Mouse (Mus musculus) hindbrain, embryonic 12.5 days (tissue): ENCODE data around the gene Cdh12. TPM values are rescaled to one million over a fixed set of nuclear protein-coding genes. Genes with fewer than 3 reads are reported as not detected.

Experiments used
- ATAC-seq: fragments of 200-750 bp; cut with Nextera tagmentation; 2 replicates; pipeline ENCODE4 v1.8.0; 2017; ENCODE audit warnings: moderate TSS enrichment; ENCODE audit not compliant: low FRiP score
- H3K27ac ChIP-seq: fragments of 300-500 bp; sonication (generic); 2 replicates; pipeline ENCODE4 v1.5.1; 2016; ENCODE audit warnings: mild to moderate bottlenecking
- H3K27me3 ChIP-seq: fragments of 300-500 bp; sonication (generic); 2 replicates; pipeline ENCODE4 v1.6.1; 2016; ENCODE audit warnings: mild to moderate bottlenecking
- H3K36me3 ChIP-seq: fragments of 300-500 bp; sonication (generic); 2 replicates; pipeline ENCODE4 v1.6.1; 2016; ENCODE audit warnings: mild to moderate bottlenecking
- H3K4me1 ChIP-seq: fragments of 300-500 bp; sonication (generic); 2 replicates; pipeline ENCODE4 v1.6.1; 2016
- H3K4me2 ChIP-seq: fragments of 300-500 bp; sonication (generic); replicated peaks from 2 replicates; pipeline ENCODE4 v1.6.1; 2016; ENCODE audit warnings: mild to moderate bottlenecking
- H3K4me3 ChIP-seq: fragments of 300-500 bp; sonication (generic); 2 replicates; pipeline ENCODE4 v1.5.1; 2016; ENCODE audit warnings: mild to moderate bottlenecking
- H3K9ac ChIP-seq: fragments of 300-500 bp; sonication (generic); 2 replicates; pipeline ENCODE4 v1.6.1; 2016; ENCODE audit warnings: mild to moderate bottlenecking, moderate library complexity
- H3K9me3 ChIP-seq: fragments of 300-500 bp; sonication (generic); replicated peaks from 2 replicates; pipeline ENCODE4 v1.6.1; 2016; ENCODE audit warnings: mild to moderate bottlenecking
- WGBS: fragments of 180-500 bp; shearing (Covaris S2); methylation state at CpG from one replicate; pipeline ENCODE4 v1.1.7; 2016; 5-methylcytosine and 5-hydroxymethylcytosine counted together
- polyA plus RNA-seq: library from polyadenylated mRNA; unstranded; fragments of >200 nt; fragmentation: Nextera tagmentation; extraction: Ambion mirVana; gene quantifications from 2 replicates; pipeline ENCODE4 v1.2.1, GENCODE M21; 2016

Gene Cdh12
- polyA plus RNA-seq, 1 experiment from 2014 or later: 1.7 TPM

DNA sequence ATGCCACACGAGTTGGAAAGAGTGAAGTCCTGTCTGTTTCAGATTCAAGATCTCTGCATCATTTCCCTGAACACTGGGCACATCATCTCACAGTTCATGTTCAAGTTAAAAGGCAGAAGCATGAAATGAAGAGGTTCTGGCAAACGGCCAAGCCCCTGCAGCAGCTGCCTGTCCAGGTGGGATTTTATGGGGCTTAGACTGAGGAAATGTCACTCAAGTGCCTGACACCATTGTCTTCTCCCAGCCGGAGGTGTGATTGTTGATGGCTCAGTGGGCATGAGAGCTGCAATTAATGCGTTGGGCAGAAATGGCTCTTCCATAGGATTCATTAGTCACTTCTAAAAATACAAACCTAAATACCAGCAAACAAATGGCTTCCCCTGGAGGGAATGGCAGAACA, 347.9 kb downstream of the Cdh12 start:
- peak; percentile 61; the same call in 1 of the 2 replicates for ATAC-seq
- Histone ChIP-seq H3K27ac (no peak overlapping the region), H3K4me3 (no peak overlapping the region), H3K9me3 (no peaks in the 10 kb centered on the region), H3K4me2 (no peak overlapping the region), H3K27me3 (no peaks in the 10 kb centered on the region), H3K36me3 (no peaks in the 10 kb centered on the region), H3K4me1 (no peaks in the 10 kb centered on the region), H3K9ac (no peak overlapping the region)
- 41% methylated on average over 4 of the region's 4 CpGs for WGBS

DNA sequence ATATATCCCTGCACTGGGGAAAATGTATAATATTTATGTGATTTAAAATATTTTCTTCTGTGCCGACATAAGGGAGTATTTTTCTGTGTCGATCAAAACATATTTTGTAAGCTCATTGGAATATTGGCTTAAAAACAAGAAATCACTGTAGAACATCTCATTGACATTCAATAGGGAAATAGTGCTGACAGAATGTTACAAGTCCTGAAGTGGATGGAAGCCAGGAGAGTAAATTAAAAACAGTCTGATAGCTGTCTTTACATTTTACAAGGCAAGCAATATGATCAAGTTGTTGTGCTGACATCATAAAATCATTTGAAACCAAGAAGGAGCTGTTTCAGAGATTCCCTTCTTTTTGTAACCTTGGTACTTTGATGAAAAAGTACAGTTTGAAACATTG, 349.5 kb downstream of the Cdh12 start:
- no peaks in the 10 kb centered on the region for H3K36me3 ChIP-seq
- WGBS: 90% methylated on average over 2 of the region's 2 CpGs

DNA sequence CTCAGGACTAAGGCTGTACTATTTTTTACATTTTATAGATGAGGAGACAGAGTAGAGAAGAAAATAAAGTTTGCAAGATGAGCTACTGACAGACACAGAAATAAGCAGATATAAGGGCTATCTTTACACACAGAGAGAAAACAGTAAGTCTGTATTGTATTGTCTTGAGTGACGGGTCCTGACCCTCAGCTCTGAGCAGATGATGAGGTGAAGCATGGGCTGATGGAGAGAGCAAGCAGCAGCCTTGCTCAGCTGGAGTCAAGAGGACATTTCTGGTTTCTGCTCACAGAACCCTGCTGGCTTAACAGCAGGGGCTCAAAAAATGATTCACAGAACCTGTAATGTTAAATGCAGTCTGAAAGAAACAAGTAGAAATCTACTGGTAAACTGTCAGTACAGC, 386.8 kb downstream of the Cdh12 start:
- 46% methylated on average over 1 of the region's 1 CpGs for WGBS
- Histone ChIP-seq H3K27me3 (no peaks in the 10 kb centered on the region), H3K4me2 (no peak overlapping the region), H3K27ac (peak overlapping the region; percentile 35; the same call in 1 of the 2 replicates), H3K4me3 (no peak overlapping the region), H3K9me3 (no peaks in the 10 kb centered on the region), H3K4me1 (no peaks in the 10 kb centered on the region), H3K36me3 (no peaks in the 10 kb centered on the region), H3K9ac (no peak overlapping the region)
- no peak for ATAC-seq

More for the DNA sequence above, 349.5 kb downstream of the Cdh12 start:
- H3K4me3 ChIP-seq: no peak overlapping the region
- H3K27ac ChIP-seq: no peak overlapping the region
- no peak overlapping the region for H3K4me2 ChIP-seq
- no peak overlapping the region for H3K9ac ChIP-seq
- ATAC-seq: no peak
- no peaks in the 10 kb centered on the region for H3K9me3 ChIP-seq
- H3K27me3 ChIP-seq: no peaks in the 10 kb centered on the region
- H3K4me1 ChIP-seq: no peaks in the 10 kb centered on the region

DNA sequence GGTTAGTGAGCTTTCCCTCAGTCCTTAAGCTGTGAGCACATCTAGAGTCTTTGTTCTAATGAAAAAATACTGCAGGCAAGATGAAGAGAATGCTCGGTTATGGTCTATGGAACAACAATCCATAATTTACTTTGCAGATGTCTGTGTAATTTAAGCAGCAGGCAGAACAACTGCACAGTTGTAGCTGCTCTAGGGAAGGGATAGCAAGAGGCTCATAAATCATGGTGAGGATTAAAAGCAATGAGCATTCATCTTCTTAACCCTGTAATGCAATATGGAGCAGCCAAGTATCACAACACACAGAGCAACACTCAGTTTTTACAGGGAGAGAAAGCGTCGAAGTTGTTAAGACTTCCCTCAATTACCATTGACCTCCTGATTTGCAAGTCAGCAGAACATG, 387.9 kb downstream of the Cdh12 start:
- Histone ChIP-seq H3K4me1 (no peaks in the 10 kb centered on the region), H3K4me2 (no peak overlapping the region), H3K27me3 (no peaks in the 10 kb centered on the region), H3K36me3 (no peaks in the 10 kb centered on the region), H3K9ac (no peak overlapping the region), H3K27ac (no peak overlapping the region), H3K4me3 (no peak overlapping the region), H3K9me3 (no peaks in the 10 kb centered on the region)
- 49% methylated on average over 3 of the region's 3 CpGs for WGBS
- ATAC-seq: peak; percentile 89

DNA sequence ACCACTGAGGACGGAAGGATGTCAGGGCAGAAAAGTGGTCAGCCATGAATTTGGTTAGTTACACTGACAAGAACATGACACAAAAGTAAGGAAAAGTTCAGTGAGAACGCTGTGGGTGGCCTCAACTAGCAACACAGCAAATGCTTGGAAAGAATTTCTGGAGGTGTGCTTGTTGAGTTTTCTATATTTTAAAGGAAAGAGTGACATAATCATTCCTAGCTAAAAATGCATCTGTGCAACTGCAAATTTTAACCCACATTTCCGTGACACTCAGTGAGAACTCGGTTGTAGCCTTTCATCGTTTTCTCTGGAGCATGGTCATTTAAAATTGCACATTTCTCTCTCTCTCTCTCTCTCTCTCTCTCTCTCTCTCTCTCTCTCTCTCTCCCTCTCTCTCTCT, 392.4 kb downstream of the Cdh12 start:
- Histone ChIP-seq H3K9me3 (no peaks in the 10 kb centered on the region), H3K36me3 (no peaks in the 10 kb centered on the region), H3K4me1 (no peaks in the 10 kb centered on the region), H3K4me2 (no peak overlapping the region), H3K9ac (no peak overlapping the region), H3K27me3 (no peaks in the 10 kb centered on the region), H3K4me3 (no peak overlapping the region), H3K27ac (no peak overlapping the region)
- 85% methylated on average over 4 of the region's 5 CpGs for WGBS
- no peak for ATAC-seq

DNA sequence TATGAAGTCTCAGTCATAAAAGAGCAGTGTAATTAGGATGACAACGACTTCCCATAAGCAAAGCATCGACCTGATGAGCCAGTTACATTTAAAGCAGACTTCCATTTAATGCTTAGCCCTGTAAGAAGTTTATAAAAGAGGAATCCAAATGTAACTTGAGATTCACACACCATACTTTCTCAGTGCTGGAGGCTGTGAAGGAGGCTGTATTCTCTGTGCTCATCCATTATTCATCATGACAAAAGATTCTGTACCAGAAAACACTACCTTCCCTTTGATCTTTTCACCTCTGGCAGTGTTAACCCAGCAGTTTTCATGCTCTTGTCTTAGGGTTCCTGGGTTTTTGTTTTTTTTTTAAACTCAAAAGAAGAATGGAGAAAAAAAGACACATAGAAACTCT, 414.0 kb downstream of the Cdh12 start:
- no peaks in the 10 kb centered on the region for H3K9me3 ChIP-seq
- H3K4me2 ChIP-seq: no peak overlapping the region
- no peak overlapping the region for H3K4me3 ChIP-seq
- H3K27ac ChIP-seq: no peak overlapping the region
- no peaks in the 10 kb centered on the region for H3K27me3 ChIP-seq
- ATAC-seq: no peak
- H3K4me1 ChIP-seq: no peaks in the 10 kb centered on the region
- no peak overlapping the region for H3K9ac ChIP-seq
- no peaks in the 10 kb centered on the region for H3K36me3 ChIP-seq
- WGBS: 63% methylated on average over 2 of the region's 2 CpGs

DNA sequence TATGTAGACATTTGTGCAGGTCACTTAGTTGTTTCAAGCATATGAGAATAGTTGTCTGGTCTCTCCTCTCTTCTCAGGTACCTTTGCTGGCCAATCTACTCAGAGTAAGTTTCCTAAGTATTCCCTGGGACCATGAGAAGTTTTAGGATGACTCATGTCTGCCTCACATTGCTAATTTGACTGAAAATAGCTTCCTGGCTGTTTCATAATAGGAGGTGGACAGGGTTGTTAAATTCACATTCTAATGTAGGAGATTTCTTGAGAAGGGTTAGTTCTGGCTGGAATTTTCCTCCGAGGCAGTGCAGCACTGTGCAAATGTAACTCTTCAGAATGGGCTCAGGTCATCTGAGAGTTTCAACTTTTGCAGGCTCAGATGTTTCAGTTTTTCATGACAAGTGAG, 423.5 kb downstream of the Cdh12 start:
- H3K9me3 ChIP-seq: no peaks in the 10 kb centered on the region
- no peaks in the 10 kb centered on the region for H3K36me3 ChIP-seq
- no peak overlapping the region for H3K9ac ChIP-seq
- H3K4me2 ChIP-seq: no peak overlapping the region
- 66% methylated on average over 1 of the region's 1 CpGs for WGBS
- ATAC-seq: no peak
- no peak overlapping the region for H3K27ac ChIP-seq
- H3K4me1 ChIP-seq: no peaks in the 10 kb centered on the region
- no peak overlapping the region for H3K4me3 ChIP-seq
- H3K27me3 ChIP-seq: no peaks in the 10 kb centered on the region

DNA sequence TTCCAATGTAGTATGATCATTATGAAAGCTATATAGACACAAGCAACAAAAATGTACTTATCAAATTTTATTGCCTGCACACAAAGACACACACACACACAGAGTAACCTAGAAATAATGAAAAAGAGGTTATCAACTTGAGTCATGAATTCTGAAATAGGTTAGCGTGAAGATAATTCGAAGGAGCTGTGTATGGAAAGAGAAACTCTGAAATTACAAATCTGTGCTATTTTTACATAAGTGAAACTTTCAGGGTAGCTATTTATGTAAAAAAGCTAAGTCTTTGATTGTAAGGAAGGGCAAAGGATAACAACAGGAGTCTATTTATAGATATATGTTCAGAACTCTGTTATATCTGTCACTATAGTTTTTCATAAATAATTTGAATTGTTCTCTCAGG, 427.9 kb downstream of the Cdh12 start:
- no peak overlapping the region for H3K9ac ChIP-seq
- 93% methylated on average over 2 of the region's 2 CpGs for WGBS
- H3K4me2 ChIP-seq: no peak overlapping the region
- no peaks in the 10 kb centered on the region for H3K4me1 ChIP-seq
- no peak overlapping the region for H3K27ac ChIP-seq
- no peaks in the 10 kb centered on the region for H3K36me3 ChIP-seq
- no peaks in the 10 kb centered on the region for H3K27me3 ChIP-seq
- H3K9me3 ChIP-seq: no peaks in the 10 kb centered on the region
- ATAC-seq: no peak
- no peak overlapping the region for H3K4me3 ChIP-seq

DNA sequence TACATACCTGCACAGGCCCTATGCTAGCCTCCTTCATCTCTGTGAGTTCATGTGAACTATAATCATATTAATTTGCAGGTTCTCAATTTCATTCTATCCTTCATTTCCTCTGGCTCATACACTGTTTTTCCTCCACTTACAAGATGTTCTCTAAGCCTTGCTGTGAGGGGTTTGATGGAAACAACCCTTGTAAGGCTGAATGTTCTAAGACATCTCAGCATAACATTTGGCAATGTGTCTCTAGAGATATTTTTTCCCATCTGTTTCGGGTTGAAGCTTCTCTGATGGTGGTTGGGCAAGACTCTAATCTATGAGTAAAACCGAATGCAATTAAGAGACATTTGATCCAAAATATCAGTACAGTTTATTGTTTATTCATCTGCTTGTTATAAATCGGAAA, 444.4 kb downstream of the Cdh12 start:
- Histone ChIP-seq H3K4me2 (no peak overlapping the region), H3K9me3 (no peaks in the 10 kb centered on the region), H3K27ac (no peak overlapping the region), H3K27me3 (no peaks in the 10 kb centered on the region), H3K36me3 (no peaks in the 10 kb centered on the region), H3K9ac (no peak overlapping the region), H3K4me1 (no peaks in the 10 kb centered on the region), H3K4me3 (no peak overlapping the region)
- WGBS: 85% methylated on average over 3 of the region's 3 CpGs
- no peak for ATAC-seq

DNA sequence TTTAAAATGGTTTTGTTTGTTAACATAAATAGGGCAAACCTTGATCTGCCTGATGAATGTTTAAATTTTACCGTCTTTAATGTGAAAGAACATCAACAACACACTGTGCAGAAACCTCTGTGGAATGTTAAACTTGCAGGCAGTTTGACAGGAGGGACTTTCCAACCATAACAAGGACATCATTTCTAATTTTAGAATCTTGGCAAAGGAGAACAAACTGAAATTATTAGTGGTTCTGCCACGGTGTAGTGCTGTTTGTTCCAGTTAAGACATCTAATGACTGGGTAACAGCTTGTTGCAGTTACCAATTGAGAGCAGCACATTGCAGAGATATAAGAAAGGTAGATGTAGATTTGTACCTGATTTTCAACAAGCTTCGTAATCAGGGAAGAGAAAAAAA, 453.5 kb downstream of the Cdh12 start:
- WGBS: 69% methylated on average over 3 of the region's 3 CpGs
- H3K9ac ChIP-seq: no peak overlapping the region

DNA sequence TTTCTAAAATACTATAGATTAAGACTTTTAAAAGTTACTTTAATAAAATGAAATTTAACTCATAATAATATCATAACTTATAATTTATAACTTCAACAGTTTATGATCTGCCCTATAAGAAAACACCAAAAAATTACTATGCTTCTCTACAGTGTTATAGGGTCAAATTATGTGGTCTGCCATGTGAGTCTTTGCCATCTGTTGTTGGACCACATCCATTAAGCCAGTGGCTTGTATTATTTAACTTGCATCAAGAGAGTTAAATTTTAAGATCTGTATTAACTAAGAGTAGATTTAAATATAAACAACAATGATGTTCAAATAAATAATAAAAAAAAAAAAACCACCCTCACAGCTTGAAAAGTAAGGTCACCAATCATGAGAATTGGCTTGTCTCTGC, 479.2 kb downstream of the Cdh12 start:
- Histone ChIP-seq H3K9ac (no peak overlapping the region), H3K27me3 (no peaks in the 10 kb centered on the region), H3K9me3 (no peaks in the 10 kb centered on the region), H3K4me2 (no peak overlapping the region), H3K36me3 (no peaks in the 10 kb centered on the region), H3K4me1 (no peaks in the 10 kb centered on the region), H3K4me3 (no peak overlapping the region), H3K27ac (no peak overlapping the region)
- no peak for ATAC-seq

More for the DNA sequence above, 453.5 kb downstream of the Cdh12 start:
- H3K4me1 ChIP-seq: no peaks in the 10 kb centered on the region
- H3K9me3 ChIP-seq: no peaks in the 10 kb centered on the region
- H3K27ac ChIP-seq: no peak overlapping the region
- H3K27me3 ChIP-seq: no peaks in the 10 kb centered on the region
- no peak overlapping the region for H3K4me3 ChIP-seq
- ATAC-seq: no peak
- H3K36me3 ChIP-seq: no peaks in the 10 kb centered on the region
- H3K4me2 ChIP-seq: no peak overlapping the region

DNA sequence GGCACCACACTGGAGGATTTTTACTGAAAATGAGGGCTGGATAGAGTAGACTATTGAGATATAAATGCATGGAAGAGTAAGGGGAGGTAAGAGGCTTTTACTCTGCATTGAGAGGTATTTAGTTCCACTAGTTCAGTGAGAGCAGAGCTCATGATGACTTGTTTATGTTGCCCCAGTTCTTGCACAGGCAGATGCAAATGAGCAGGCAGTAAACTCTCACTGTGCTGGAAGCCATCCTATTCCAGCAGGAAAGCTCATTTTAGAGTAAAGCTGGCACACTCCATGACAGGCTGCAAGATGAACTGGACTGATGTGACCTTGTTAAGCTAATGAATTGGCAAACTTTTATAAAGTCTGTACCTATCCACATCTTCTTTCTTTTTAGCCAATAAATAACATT, 494.9 kb downstream of the Cdh12 start:
- Histone ChIP-seq H3K4me2 (no peak overlapping the region), H3K9me3 (no peaks in the 10 kb centered on the region), H3K4me1 (no peaks in the 10 kb centered on the region), H3K4me3 (no peak overlapping the region), H3K27me3 (no peaks in the 10 kb centered on the region), H3K27ac (no peak overlapping the region), H3K9ac (no peak overlapping the region), H3K36me3 (no peaks in the 10 kb centered on the region)
- ATAC-seq: no peak

DNA sequence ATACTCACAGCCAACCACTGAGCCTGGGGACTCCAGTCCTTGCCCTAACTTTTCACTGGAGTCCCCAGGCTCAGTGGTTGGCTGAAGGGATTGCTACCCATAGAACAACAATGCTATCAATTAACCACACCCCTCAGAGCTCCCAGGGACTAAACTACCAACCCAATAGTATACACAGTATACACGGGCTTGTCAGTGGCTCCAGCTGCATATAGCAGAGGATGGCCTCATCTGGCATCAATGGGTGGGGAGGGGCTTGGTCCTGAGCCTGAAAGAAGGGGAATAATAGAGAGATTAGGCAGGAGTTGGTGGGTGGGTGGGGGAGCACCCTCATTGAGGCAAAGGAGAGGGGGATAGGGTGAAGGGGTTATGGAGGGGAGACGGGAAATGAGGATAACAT, 518.4 kb downstream of the Cdh12 start:
- no peak overlapping the region for H3K27ac ChIP-seq

DNA sequence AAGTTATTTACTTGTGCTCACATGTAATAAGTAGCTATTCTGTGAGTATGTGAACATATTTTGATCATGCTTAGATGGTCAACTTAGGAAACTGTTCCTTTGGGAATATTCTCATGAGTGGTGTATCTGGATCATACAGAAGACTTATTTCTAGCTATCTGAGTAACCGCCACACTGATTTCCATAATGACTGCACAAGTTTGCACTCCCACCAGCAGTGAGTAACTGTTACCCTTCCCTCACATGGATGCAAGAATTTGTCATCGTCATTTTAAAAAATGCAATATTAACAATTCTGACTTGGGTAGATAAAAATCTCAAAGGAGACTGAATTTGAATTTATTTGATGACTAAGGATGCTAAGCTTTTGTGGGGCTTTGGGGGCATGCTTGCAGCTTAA, 522.0 kb downstream of the Cdh12 start:
- H3K4me3 ChIP-seq: no peak overlapping the region
- H3K4me1 ChIP-seq: no peaks in the 10 kb centered on the region
- WGBS: 90% methylated on average over 2 of the region's 2 CpGs
- H3K9me3 ChIP-seq: no peaks in the 10 kb centered on the region
- no peak for ATAC-seq
- H3K9ac ChIP-seq: no peak overlapping the region
- H3K27ac ChIP-seq: no peak overlapping the region
- no peaks in the 10 kb centered on the region for H3K27me3 ChIP-seq
- no peak overlapping the region for H3K4me2 ChIP-seq
- no peaks in the 10 kb centered on the region for H3K36me3 ChIP-seq

More for the DNA sequence above, 518.4 kb downstream of the Cdh12 start:
- WGBS: 40% methylated on average over 2 of the region's 2 CpGs
- H3K9ac ChIP-seq: no peak overlapping the region
- no peaks in the 10 kb centered on the region for H3K36me3 ChIP-seq
- ATAC-seq: peak; percentile 61; the same call in 1 of the 2 replicates
- no peaks in the 10 kb centered on the region for H3K9me3 ChIP-seq
- H3K4me1 ChIP-seq: no peaks in the 10 kb centered on the region
- H3K4me2 ChIP-seq: no peak overlapping the region
- H3K4me3 ChIP-seq: no peak overlapping the region
- H3K27me3 ChIP-seq: no peaks in the 10 kb centered on the region
